Comparison of ENCODE assay signal across 8 mouse cellular contexts in the genomic region with DNA sequence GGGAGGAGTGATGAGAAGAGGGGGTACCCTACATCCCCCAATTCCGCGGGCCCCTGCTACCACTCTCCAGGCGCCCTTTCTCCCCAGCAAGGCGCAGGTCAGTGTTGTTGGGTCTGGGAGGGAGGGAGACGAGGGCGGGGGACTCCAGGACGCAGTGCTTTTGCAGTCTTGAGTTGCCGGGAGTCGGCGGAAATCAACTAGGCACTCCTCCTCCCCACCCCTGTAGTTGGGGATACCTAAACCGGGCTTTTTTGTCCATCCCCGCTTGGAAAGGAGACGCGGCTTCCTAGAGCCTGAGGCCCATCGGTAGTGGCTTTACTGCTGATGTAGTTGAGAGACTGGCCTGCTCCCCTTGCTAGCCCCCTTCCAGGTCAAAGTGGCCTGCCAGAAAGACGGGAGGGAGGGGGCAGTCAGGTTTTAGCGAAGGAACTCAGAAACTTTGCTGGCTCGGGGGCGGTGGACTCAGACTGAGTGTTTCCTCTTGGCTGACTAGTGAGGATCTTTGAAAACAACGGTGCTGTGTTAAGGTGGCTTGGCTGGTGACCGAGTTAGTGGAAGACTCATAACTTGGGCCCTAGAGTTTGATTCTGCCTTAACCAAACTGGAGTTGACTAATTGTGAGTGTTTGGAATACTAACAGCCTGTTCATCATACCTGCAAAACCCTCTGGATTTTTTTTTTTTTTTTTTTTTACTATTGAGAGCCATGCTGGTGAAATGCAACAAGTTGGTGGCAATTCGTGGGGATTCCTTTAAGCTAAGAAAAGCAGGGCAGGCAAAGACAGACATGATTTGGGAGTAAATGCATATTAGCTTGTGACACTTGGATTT. TPM values are rescaled to one million over a fixed set of nuclear protein-coding genes. Genes with fewer than 3 reads are reported as not detected.
A peak's percentile ranks its signal among the peaks of the same experiment; 100 is the strongest.
DNase-seq lines count a peak whose midpoint lies in the region; ATAC-seq and TF ChIP-seq lines count a peak whose summit lies in the region.

No protein-coding gene starts in this region.

- peaks cover 34% of the 10 kb centered on the region for H3K4me1 ChIP-seq in forebrain, embryonic 16.5 days (replicated peaks; ENCODE audit: control insufficient read depth, insufficient read depth, low read length)
- H3K4me1 ChIP-seq in limb, embryonic 11.5 days (ENCODE audit: control insufficient read depth, insufficient read depth, low read length): peaks cover 6% of the 10 kb centered on the region; the same call in 1 of the 2 replicates
- H3K4me1 ChIP-seq in midbrain, embryonic 15.5 days: peaks cover 44% of the 10 kb centered on the region

- peak overlapping the region; percentile 65 for H3K9ac ChIP-seq in forebrain, embryonic 16.5 days (replicated peaks; ENCODE audit: low read depth, low read length)
- H3K9ac ChIP-seq in limb, embryonic 11.5 days (ENCODE audit: low read length): peak overlapping the region; percentile 84
- H3K9ac ChIP-seq in midbrain, embryonic 15.5 days: peak overlapping the region; percentile 80

- peak; percentile 49 for ATAC-seq in forebrain, embryonic 16.5 days
- ATAC-seq in limb, embryonic 11.5 days (ENCODE audit: insufficient number of reproducible peaks, low FRiP score, low TSS enrichment, low read depth): peak; percentile 74
- ATAC-seq in midbrain, embryonic 15.5 days (replicated peaks): peak; percentile 75

- H3K36me3 ChIP-seq in forebrain, embryonic 16.5 days (ENCODE audit: control insufficient read depth, insufficient read depth): no peaks in the 10 kb centered on the region
- H3K36me3 ChIP-seq in limb, embryonic 11.5 days (ENCODE audit: control insufficient read depth, insufficient read depth, low read length): peaks cover 7% of the 10 kb centered on the region; the same call in 1 of the 2 replicates
- H3K36me3 ChIP-seq in midbrain, embryonic 15.5 days (replicated peaks): no peaks in the 10 kb centered on the region

- peak overlapping the region; percentile 80 for H3K4me3 ChIP-seq in gastrocnemius, adult 2 months
- peak overlapping the region; percentile 72 for H3K4me3 ChIP-seq in forebrain, embryonic 16.5 days (replicated peaks; ENCODE audit: low read length)
- peak overlapping the region; percentile 83 for H3K4me3 ChIP-seq in limb, embryonic 11.5 days (ENCODE audit: low read depth, low read length)
- H3K4me3 ChIP-seq in midbrain, embryonic 15.5 days: peak overlapping the region; percentile 92

- intact Hi-C loops in gastrocnemius, adult 2 months (cut with DNase I): no loop called here
- intact Hi-C loops in gastrocnemius, postnatal 36 days (cut with DNase I): no loop called here

- TF ChIP-seq CTCF in gastrocnemius, adult 2 months (IDR thresholded peaks at IDR 0.05): no peak

- H3K27me3 ChIP-seq in forebrain, embryonic 16.5 days (replicated peaks; ENCODE audit: control insufficient read depth, insufficient read depth, low read length): no peaks in the 10 kb centered on the region
- H3K27me3 ChIP-seq in limb, embryonic 11.5 days (ENCODE audit: control insufficient read depth, insufficient read depth, low read length): no peaks in the 10 kb centered on the region
- H3K27me3 ChIP-seq in midbrain, embryonic 15.5 days (replicated peaks): no peaks in the 10 kb centered on the region

- no peaks in the 10 kb centered on the region for H3K9me3 ChIP-seq in forebrain, embryonic 16.5 days (ENCODE audit: control insufficient read depth, low read length)
- H3K9me3 ChIP-seq in limb, embryonic 11.5 days (ENCODE audit: control insufficient read depth, low read length): no peaks in the 10 kb centered on the region
- H3K9me3 ChIP-seq in midbrain, embryonic 15.5 days: no peaks in the 10 kb centered on the region

- H3K27ac ChIP-seq in gastrocnemius, adult 2 months: peak overlapping the region; percentile 98
- H3K27ac ChIP-seq in forebrain, embryonic 16.5 days (ENCODE audit: low read length): peak overlapping the region; percentile 67; the same call in 1 of the 2 replicates
- H3K27ac ChIP-seq in limb, embryonic 11.5 days (replicated peaks; ENCODE audit: low read depth, low read length): peak overlapping the region; percentile 59
- peak overlapping the region; percentile 82 for H3K27ac ChIP-seq in midbrain, embryonic 15.5 days

- peak overlapping the region; percentile 53 for H3K4me2 ChIP-seq in forebrain, embryonic 16.5 days (ENCODE audit: low read length)
- peak overlapping the region; percentile 80 for H3K4me2 ChIP-seq in limb, embryonic 11.5 days (ENCODE audit: low read depth, severe bottlenecking)
- H3K4me2 ChIP-seq in midbrain, embryonic 15.5 days: peak overlapping the region; percentile 85

- peak; percentile 45 for DNase-seq in gastrocnemius, adult 2 months
- no peak for DNase-seq in gastrocnemius, postnatal 36 days
- peak; percentile 20 to 21 for DNase-seq in urinary bladder, postnatal 36 days (ENCODE audit: low spot score in 2 of 2)
- no peak for DNase-seq in urinary bladder, postnatal 4 days (ENCODE audit: low spot score in 2 of 2)
- peak; percentile 72 for DNase-seq in limb, embryonic 11.5 days (ENCODE audit: low spot score)
- DNase-seq in cerebellum, postnatal 10 days: no peak

- 1% methylated on average over 20 of the region's 22 CpGs for WGBS in forebrain, embryonic 16.5 days
- 2% methylated on average over 22 of the region's 22 CpGs for WGBS in limb, embryonic 11.5 days
- WGBS in midbrain, embryonic 15.5 days: 1% methylated on average over 21 of the region's 22 CpGs

RNA-seq across cellular contexts. Expression of gene Slc41a1, which starts 1.2 kb away (rescaled TPM):
- 10 to 100 TPM; 34.8 to 56.7 TPM for total RNA-seq in gastrocnemius, adult 2 months (2021)
- total RNA-seq in gastrocnemius, postnatal 36 days (2021): 10 to 100 TPM; 37.2 to 47.2 TPM
- 15.4 and 20.8 TPM in 2 replicates for polyA plus RNA-seq in forebrain, embryonic 16.5 days (2015; fragmentation: Nextera tagmentation; extraction: Ambion mirVana)
- 11.6 and 12.8 TPM in 2 replicates for polyA plus RNA-seq in limb, embryonic 11.5 days (2014; fragmentation: Nextera tagmentation; extraction: Ambion mirVana)
- polyA plus RNA-seq in midbrain, embryonic 15.5 days (2015; fragmentation: Nextera tagmentation; extraction: Ambion mirVana): 20.3 and 22.3 TPM in 2 replicates

RNA-seq across cellular contexts. Expression of gene Pm20d1, which starts 31.3 kb away (rescaled TPM):
- 1 to 10 TPM in 1 of 2 experiments, under 1 TPM in 1; 0.26 to 1.3 TPM for total RNA-seq in gastrocnemius, adult 2 months (2021)
- under 1 TPM; 0.57 to 0.69 TPM for total RNA-seq in gastrocnemius, postnatal 36 days (2021)
- polyA plus RNA-seq in forebrain, embryonic 16.5 days (2015; fragmentation: Nextera tagmentation; extraction: Ambion mirVana): 0.18 and 0.67 TPM in 2 replicates
- 2.3 and 2.4 TPM in 2 replicates for polyA plus RNA-seq in limb, embryonic 11.5 days (2014; fragmentation: Nextera tagmentation; extraction: Ambion mirVana)
- polyA plus RNA-seq in midbrain, embryonic 15.5 days (2015; fragmentation: Nextera tagmentation; extraction: Ambion mirVana): 0.22 and 0.29 TPM in 2 replicates

RNA-seq across cellular contexts. Expression of gene Rab29, which starts 38.5 kb away (rescaled TPM):
- total RNA-seq in gastrocnemius, adult 2 months (2021): 1 to 10 TPM; 5.1 to 7.4 TPM
- total RNA-seq in gastrocnemius, postnatal 36 days (2021): 1 to 10 TPM; 5.0 to 5.9 TPM
- polyA plus RNA-seq in forebrain, embryonic 16.5 days (2015; fragmentation: Nextera tagmentation; extraction: Ambion mirVana): 8.8 and 9.0 TPM in 2 replicates
- 8.5 and 10.7 TPM in 2 replicates for polyA plus RNA-seq in limb, embryonic 11.5 days (2014; fragmentation: Nextera tagmentation; extraction: Ambion mirVana)
- 7.0 and 7.5 TPM in 2 replicates for polyA plus RNA-seq in midbrain, embryonic 15.5 days (2015; fragmentation: Nextera tagmentation; extraction: Ambion mirVana)

Comparison
In these comparisons a context has a peak if more than half of its experiments do, and no peak if none do; other contexts are left out.
1. DNase-seq: peak in gastrocnemius, adult 2 months (single experiment), urinary bladder, postnatal 36 days (2 of 2) and limb, embryonic 11.5 days (single experiment); none in gastrocnemius, postnatal 36 days (0 of 2), urinary bladder, postnatal 4 days (0 of 2) and cerebellum, postnatal 10 days (0 of 2).
2. Peak in every context shown above with its lines, with median percentiles within 50 percentile points of each other: H3K27ac ChIP-seq, H3K4me3 ChIP-seq, ATAC-seq, H3K4me2 ChIP-seq and H3K9ac ChIP-seq.